Mouse (Mus musculus) stomach, embryonic 15.5 days (tissue): ENCODE measurements around the gene Slitrk2. TPM values are rescaled to one million over a fixed set of nuclear protein-coding genes. Genes with fewer than 3 reads are reported as not detected.

Experiments
- ATAC-seq: fragments of 200-750 bp; cut with Nextera tagmentation; 2 replicates; pipeline ENCODE4 v1.8.0; 2017; ENCODE audit warnings: low read depth, moderate number of reproducible peaks, moderate TSS enrichment; ENCODE audit not compliant: insufficient read depth, low FRiP score
- H3K27ac ChIP-seq: fragments of 300-500 bp; sonication (generic); 2 replicates; pipeline ENCODE4 v1.5.1; 2015; ENCODE audit warnings: mild to moderate bottlenecking, inconsistent platforms
- H3K27me3 ChIP-seq: fragments of 300-500 bp; sonication (generic); replicated peaks from 2 replicates; pipeline ENCODE4 v1.6.1; 2015; ENCODE audit warnings: inconsistent platforms
- H3K36me3 ChIP-seq: fragments of 300-500 bp; sonication (generic); 2 replicates; pipeline ENCODE4 v1.6.1; 2015; ENCODE audit warnings: inconsistent platforms
- H3K4me1 ChIP-seq: fragments of 300-500 bp; sonication (generic); 2 replicates; pipeline ENCODE4 v1.6.1; 2015; ENCODE audit warnings: inconsistent platforms
- H3K4me2 ChIP-seq: fragments of 300-500 bp; sonication (generic); 2 replicates; pipeline ENCODE4 v1.6.1; 2015; ENCODE audit warnings: mild to moderate bottlenecking, inconsistent platforms
- H3K4me3 ChIP-seq: fragments of 300-500 bp; sonication (generic); replicated peaks from 2 replicates; pipeline ENCODE4 v1.5.1; 2015; ENCODE audit warnings: inconsistent platforms
- H3K9ac ChIP-seq: fragments of 300-500 bp; sonication (generic); 2 replicates; pipeline ENCODE4 v1.6.1; 2015; ENCODE audit warnings: inconsistent platforms
- H3K9me3 ChIP-seq: fragments of 300-500 bp; sonication (generic); 2 replicates; pipeline ENCODE4 v1.6.1; 2016; ENCODE audit warnings: inconsistent platforms
- WGBS: fragments of 180-500 bp; shearing (Covaris S2); methylation state at CpG from one replicate; pipeline ENCODE4 v1.1.7; 2015; 5-methylcytosine and 5-hydroxymethylcytosine counted together
- polyA plus RNA-seq: library from polyadenylated mRNA; unstranded; fragments of >200 nt; fragmentation: Nextera tagmentation; extraction: Ambion mirVana; gene quantifications from 2 replicates; pipeline ENCODE4 v1.2.1, GENCODE M21; 2015

The Slitrk2 gene
- 1.4 and 1.6 TPM in 2 replicates for polyA plus RNA-seq

GRCm38 (mm10) chrX:66648911-66649620 lies at the start of gene Slitrk2:
TSS of gene Slitrk2 (plus strand) at chrX:66649318.
- Histone ChIP-seq H3K36me3 (no peaks in the 10 kb centered on the region), H3K4me2 (peak within 1 kb of the TSS; percentile 47), H3K4me3 (peak within 1 kb of the TSS; percentile 17), H3K9me3 (no peaks in the 10 kb centered on the region), H3K27ac (no peak within 1 kb of the TSS), H3K27me3 (no peaks in the 10 kb centered on the region), H3K4me1 (no peaks in the 10 kb centered on the region), H3K9ac (no peak within 1 kb of the TSS)
- WGBS = 8% methylated on average over 25 of the region's 25 CpGs
- ATAC-seq = no peak

- Histone ChIP-seq H3K4me1 (no peaks in the 10 kb centered on the region), H3K36me3 (no peaks in the 10 kb centered on the region), H3K27me3 (no peaks in the 10 kb centered on the region), H3K9me3 (no peaks in the 10 kb centered on the region), H3K27ac (no peak overlapping the region), H3K4me2 (no peak overlapping the region), H3K9ac (no peak overlapping the region), H3K4me3 (no peak overlapping the region)
- 76% methylated on average over 3 of the region's 3 CpGs for WGBS
- no peak for ATAC-seq
Observed at GRCm38 (mm10) chrX:66605490-66605889, 43.6 kb upstream of the Slitrk2 start.

- Histone ChIP-seq H3K4me2 (peak overlapping the region; percentile 52), H3K4me3 (peak overlapping the region; percentile 36), H3K9me3 (no peaks in the 10 kb centered on the region), H3K36me3 (no peaks in the 10 kb centered on the region), H3K4me1 (no peaks in the 10 kb centered on the region), H3K9ac (no peak overlapping the region), H3K27ac (no peak overlapping the region), H3K27me3 (no peaks in the 10 kb centered on the region)
- 10% methylated on average over 21 of the region's 21 CpGs for WGBS
- ATAC-seq = peak; percentile 82
Observed at GRCm38 (mm10) chrX:66652455-66653144, 3.5 kb downstream of the Slitrk2 start.

- H3K9ac ChIP-seq = no peak overlapping the region
- no peak overlapping the region for H3K4me3 ChIP-seq
- 25% methylated on average over 2 of the region's 2 CpGs for WGBS
- ATAC-seq = no peak
- no peak overlapping the region for H3K27ac ChIP-seq
- H3K27me3 ChIP-seq = no peaks in the 10 kb centered on the region
- no peaks in the 10 kb centered on the region for H3K4me1 ChIP-seq
- no peaks in the 10 kb centered on the region for H3K9me3 ChIP-seq
- H3K4me2 ChIP-seq = no peak overlapping the region
- no peaks in the 10 kb centered on the region for H3K36me3 ChIP-seq
Observed at GRCm38 (mm10) chrX:66657365-66657764, 8.2 kb downstream of the Slitrk2 start.

- no peak overlapping the region for H3K9ac ChIP-seq
- H3K9me3 ChIP-seq = no peaks in the 10 kb centered on the region
- H3K36me3 ChIP-seq = no peaks in the 10 kb centered on the region
- no peak for ATAC-seq
- H3K27ac ChIP-seq = no peak overlapping the region
- WGBS = 91% methylated on average over 4 of the region's 4 CpGs
- H3K4me2 ChIP-seq = no peak overlapping the region
- H3K27me3 ChIP-seq = no peaks in the 10 kb centered on the region
- no peaks in the 10 kb centered on the region for H3K4me1 ChIP-seq
- no peak overlapping the region for H3K4me3 ChIP-seq
Observed at GRCm38 (mm10) chrX:66676959-66677358, 27.8 kb downstream of the Slitrk2 start.

- ATAC-seq = no peak
- Histone ChIP-seq H3K4me3 (no peak overlapping the region), H3K4me2 (no peak overlapping the region), H3K9ac (no peak overlapping the region), H3K36me3 (no peaks in the 10 kb centered on the region), H3K27me3 (no peaks in the 10 kb centered on the region), H3K4me1 (no peaks in the 10 kb centered on the region), H3K27ac (no peak overlapping the region), H3K9me3 (no peaks in the 10 kb centered on the region)
- 44% methylated on average over 7 of the region's 7 CpGs for WGBS
Observed at GRCm38 (mm10) chrX:66678646-66679045, 29.5 kb downstream of the Slitrk2 start.
